Mouse (Mus musculus): ENCODE measurements at regions not wholly inside any gene's neighbourhood (a gene's known extent, or its start where the extent isn't known, plus 50 kb on each side); places are given as distances from the start of the nearest gene placed in this dataset.

DNA sequence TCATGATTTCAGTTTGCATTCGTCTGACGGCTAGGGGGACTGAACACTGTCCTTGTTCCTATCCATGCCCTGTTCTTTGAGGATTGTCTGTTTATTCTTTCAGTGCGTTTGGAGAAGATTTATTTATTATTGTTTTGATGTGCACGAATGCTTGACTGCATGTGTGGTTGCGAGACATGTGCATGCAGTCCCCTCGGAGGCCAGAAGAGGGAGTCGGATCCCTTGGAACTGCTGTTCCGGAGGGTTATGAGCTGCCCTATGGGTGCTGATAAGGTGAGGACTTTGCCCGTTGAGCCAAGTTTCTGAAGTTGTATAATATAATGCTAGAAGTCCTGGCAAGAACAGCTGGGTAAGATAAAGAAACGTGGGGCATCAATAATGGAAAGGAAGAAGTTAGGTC, 519.9 kb downstream of the Rnf144b start:
- no peak overlapping the region for H3K27ac ChIP-seq
- H3K4me3 ChIP-seq (replicated peaks), result no peak overlapping the region
- no peaks in the 10 kb centered on the region for H3K4me1 ChIP-seq
- ATAC-seq (replicated peaks; ENCODE audit: low FRiP score), result no peak
- no peak overlapping the region for H3K9ac ChIP-seq
- no peaks in the 10 kb centered on the region for H3K9me3 ChIP-seq (replicated peaks)
- no peaks in the 10 kb centered on the region for H3K27me3 ChIP-seq
- WGBS, result 90% methylated on average over 10 of the region's 10 CpGs
- no peaks in the 10 kb centered on the region for H3K36me3 ChIP-seq
- no peak overlapping the region for H3K4me2 ChIP-seq

DNA sequence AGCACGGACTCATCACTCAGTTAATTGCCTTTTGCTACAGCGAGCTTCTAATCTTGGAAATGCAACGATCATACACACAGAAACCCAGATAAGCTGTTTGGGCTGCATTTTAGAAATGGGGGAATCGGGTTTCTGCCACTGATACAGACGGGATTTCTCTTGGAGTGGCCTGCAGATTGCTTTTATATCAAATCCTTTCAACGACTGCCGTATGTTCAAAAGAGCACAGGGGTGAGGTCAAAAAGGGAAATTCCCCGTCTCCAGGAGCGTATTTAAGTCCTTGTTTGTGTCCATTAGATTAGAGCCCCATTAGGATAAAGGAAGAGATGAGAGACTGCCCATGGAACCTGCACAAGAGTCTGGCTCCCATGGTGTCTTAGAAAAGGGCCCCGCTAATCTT, 522.6 kb downstream of the Rnf144b start:
- H3K4me3 ChIP-seq (replicated peaks), result no peak overlapping the region
- H3K4me1 ChIP-seq, result peaks cover 10% of the 10 kb centered on the region; the same call in 1 of the 2 replicates
- no peak overlapping the region for H3K4me2 ChIP-seq
- WGBS, result 56% methylated on average over 10 of the region's 10 CpGs
- no peak for ATAC-seq (replicated peaks; ENCODE audit: low FRiP score)
- H3K36me3 ChIP-seq, result no peaks in the 10 kb centered on the region
- H3K27ac ChIP-seq, result no peak overlapping the region
- H3K27me3 ChIP-seq, result no peaks in the 10 kb centered on the region
- H3K9ac ChIP-seq, result no peak overlapping the region
- H3K9me3 ChIP-seq (replicated peaks), result no peaks in the 10 kb centered on the region

DNA sequence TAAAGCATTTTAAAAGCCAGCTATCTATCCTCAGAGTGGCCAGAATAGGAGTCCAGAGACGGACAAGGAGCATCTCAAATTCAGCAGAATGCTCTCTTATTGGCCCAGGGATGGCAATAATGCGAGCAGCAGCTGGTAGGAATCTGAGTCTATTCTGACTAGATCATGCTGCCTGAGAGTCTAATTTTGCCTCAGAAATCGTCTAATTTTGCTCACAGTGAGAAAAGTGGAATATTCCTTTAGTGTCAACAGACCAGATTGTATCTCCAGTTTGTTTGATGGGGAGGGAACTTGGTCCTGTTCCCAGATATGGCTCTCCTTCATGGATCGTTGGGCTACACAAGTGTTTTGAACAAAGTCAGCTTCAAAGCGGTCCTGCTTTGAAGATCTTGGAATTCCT, 525.2 kb downstream of the Rnf144b start:
- no peaks in the 10 kb centered on the region for H3K9me3 ChIP-seq (replicated peaks)
- H3K4me2 ChIP-seq, result no peak overlapping the region
- no peak overlapping the region for H3K27ac ChIP-seq
- no peak overlapping the region for H3K9ac ChIP-seq
- no peak for ATAC-seq (replicated peaks; ENCODE audit: low FRiP score)
- no peak overlapping the region for H3K4me3 ChIP-seq (replicated peaks)
- H3K27me3 ChIP-seq, result no peaks in the 10 kb centered on the region
- WGBS, result 39% methylated on average over 5 of the region's 5 CpGs
- H3K4me1 ChIP-seq, result peaks cover 10% of the 10 kb centered on the region; the same call in 1 of the 2 replicates
- H3K36me3 ChIP-seq, result no peaks in the 10 kb centered on the region

DNA sequence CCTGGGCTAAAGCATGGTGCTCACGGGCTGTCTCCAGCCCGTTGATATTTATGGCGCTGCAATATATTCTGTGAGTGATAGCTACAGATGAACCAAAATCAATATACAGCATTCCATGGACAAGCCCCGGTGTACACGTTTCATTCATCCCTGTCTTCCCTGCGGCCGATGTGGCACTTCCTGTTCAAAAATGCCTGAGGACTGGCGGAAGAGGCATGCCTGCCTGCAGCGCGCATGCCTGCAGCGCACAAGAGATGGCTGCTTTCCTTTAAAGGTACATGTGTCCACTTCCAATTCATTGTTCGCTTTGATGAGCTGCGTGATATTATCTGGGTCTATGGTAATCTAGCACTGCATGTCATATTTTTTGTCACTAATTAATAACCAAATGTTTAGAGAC, 527.6 kb downstream of the Rnf144b start:
- no peak overlapping the region for H3K27ac ChIP-seq
- no peaks in the 10 kb centered on the region for H3K27me3 ChIP-seq
- no peaks in the 10 kb centered on the region for H3K9me3 ChIP-seq (replicated peaks)
- peaks cover 10% of the 10 kb centered on the region; the same call in 1 of the 2 replicates for H3K4me1 ChIP-seq
- no peak overlapping the region for H3K9ac ChIP-seq
- WGBS, result 76% methylated on average over 13 of the region's 13 CpGs
- ATAC-seq (replicated peaks; ENCODE audit: low FRiP score), result no peak
- no peaks in the 10 kb centered on the region for H3K36me3 ChIP-seq
- no peak overlapping the region for H3K4me3 ChIP-seq (replicated peaks)
- H3K4me2 ChIP-seq, result no peak overlapping the region

DNA sequence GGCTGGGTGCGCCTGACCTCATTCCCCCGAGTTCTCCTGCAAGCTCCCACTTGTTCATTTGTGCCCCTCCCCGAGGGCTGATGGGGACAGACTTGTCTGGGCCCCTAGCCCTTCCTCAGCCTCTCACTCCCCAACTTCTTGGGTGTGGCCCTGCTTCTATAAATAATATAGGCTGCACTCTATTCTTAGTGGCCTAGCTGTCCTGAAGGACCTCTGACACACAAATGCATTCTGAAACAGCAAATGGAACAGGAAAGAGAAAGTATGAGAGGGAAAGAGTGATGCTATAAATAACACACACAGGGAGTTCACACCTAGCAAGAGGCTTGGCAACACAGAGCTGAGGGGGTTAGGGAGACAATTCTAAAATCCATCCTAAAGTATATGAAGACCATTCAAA, 544.0 kb downstream of the Rnf144b start:
- H3K27ac ChIP-seq, result no peak overlapping the region
- no peaks in the 10 kb centered on the region for H3K36me3 ChIP-seq
- 61% methylated on average over 3 of the region's 3 CpGs for WGBS
- ATAC-seq (replicated peaks; ENCODE audit: low FRiP score), result no peak
- H3K9ac ChIP-seq, result no peak overlapping the region
- peaks cover 4% of the 10 kb centered on the region; the same call in 1 of the 2 replicates for H3K4me1 ChIP-seq
- H3K4me2 ChIP-seq, result no peak overlapping the region
- H3K9me3 ChIP-seq (replicated peaks), result no peaks in the 10 kb centered on the region
- H3K4me3 ChIP-seq (replicated peaks), result no peak overlapping the region
- H3K27me3 ChIP-seq, result 0 out of 2 replicates have a peak, but pooled peaks cover 3% of the 10 kb centered on the region

DNA sequence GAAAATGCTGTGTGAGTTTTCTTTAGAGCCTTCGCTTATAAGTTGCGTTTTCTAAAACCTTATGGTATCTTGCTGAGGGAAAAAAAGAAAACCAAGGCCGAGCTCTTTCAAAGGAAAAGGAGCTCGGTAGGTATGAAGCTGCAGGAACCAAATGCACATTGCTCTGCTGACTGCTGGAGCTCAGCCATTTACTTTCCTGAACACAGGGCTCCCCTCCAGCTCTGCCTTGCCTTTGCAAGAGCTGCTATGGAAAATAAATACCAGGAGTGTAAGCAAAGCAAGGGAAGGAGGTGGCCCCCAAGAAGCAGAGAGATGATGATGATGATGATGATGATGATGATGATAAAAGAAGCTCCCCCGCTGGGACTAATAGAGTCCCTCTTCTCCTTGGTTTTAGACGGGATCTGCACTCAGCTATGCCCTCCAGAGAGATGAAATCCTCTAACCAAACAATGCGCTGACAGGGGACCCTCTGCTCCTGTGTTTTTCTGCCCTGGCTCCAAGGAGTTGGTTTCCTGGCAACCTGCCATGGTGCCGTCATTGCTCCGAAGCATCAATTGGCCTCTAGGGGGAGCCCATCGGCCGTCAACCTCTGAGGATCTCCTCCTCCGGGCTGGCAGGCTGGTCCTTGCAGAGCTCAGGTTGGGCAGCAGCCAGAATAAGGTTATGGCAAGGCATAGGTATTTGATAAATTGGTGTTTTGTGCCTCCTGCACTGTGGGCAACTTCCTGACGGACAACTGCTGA, 544.7 kb downstream of the Rnf144b start:
- H3K4me2 ChIP-seq, result peak overlapping the region; percentile 30; the same call in 1 of the 2 replicates
- 25% methylated on average over 13 of the region's 13 CpGs for WGBS
- H3K9me3 ChIP-seq (replicated peaks), result no peaks in the 10 kb centered on the region
- no peak overlapping the region for H3K27ac ChIP-seq
- ATAC-seq (replicated peaks; ENCODE audit: low FRiP score), result 0 out of 2 replicates have a peak, but pooled peaks have one; percentile 22
- no peak overlapping the region for H3K4me3 ChIP-seq (replicated peaks)
- peaks cover 4% of the 10 kb centered on the region; the same call in 1 of the 2 replicates for H3K4me1 ChIP-seq
- H3K9ac ChIP-seq, result no peak overlapping the region
- H3K36me3 ChIP-seq, result no peaks in the 10 kb centered on the region
- H3K27me3 ChIP-seq, result 0 out of 2 replicates have a peak, but pooled peaks cover 3% of the 10 kb centered on the region

DNA sequence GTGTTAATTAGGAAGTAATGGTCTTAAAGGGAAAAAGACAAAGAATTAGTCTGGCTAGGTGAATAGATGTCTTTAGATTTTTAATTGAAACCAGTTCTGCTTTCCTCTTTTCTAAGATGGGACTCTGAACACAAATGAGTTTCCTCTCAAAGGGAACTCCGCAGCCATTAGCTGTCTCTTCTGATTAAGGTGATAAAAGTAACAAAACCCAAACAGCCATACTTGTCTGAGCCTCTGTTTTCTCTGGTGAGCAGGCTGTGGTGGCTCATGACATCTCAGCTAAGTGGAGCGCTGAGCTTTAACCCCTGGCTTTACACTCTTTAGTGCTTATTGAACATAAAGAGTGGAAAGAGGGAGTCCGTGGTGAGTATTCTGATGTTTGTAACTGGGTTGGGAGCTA, 565.7 kb downstream of the Rnf144b start:
- Histone ChIP-seq H3K27ac (no peak overlapping the region), H3K27me3 (no peaks in the 10 kb centered on the region), H3K4me3 (replicated peaks) (no peak overlapping the region), H3K9me3 (replicated peaks) (no peaks in the 10 kb centered on the region), H3K4me2 (no peak overlapping the region), H3K9ac (no peak overlapping the region), H3K36me3 (no peaks in the 10 kb centered on the region), H3K4me1 (no peaks in the 10 kb centered on the region)
- ATAC-seq (replicated peaks; ENCODE audit: low FRiP score), result no peak
- WGBS, result 67% methylated on average over 3 of the region's 3 CpGs

DNA sequence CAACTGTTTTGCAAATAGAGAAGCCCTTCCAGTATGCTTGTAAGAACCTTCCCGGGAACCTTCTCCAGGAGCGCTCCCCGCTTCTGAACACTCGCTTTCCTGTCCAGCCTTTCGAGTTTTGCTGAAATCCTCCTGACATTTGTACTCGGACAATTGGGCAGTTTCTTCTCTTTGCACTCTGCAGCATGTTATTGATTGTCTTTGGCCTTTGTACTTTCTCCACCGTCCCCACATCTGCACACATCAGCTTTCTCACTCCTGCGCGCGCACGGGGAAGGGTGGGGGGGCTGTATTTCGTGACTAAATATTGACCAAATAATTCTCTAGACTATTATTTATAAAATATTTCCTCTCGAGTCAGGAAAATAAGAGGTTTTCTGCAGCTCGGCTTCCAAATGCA, 567.2 kb upstream of the Id4 start:
- 90% methylated on average over 14 of the region's 14 CpGs for WGBS
- H3K36me3 ChIP-seq, result no peaks in the 10 kb centered on the region
- no peak overlapping the region for H3K4me2 ChIP-seq
- H3K27me3 ChIP-seq, result no peaks in the 10 kb centered on the region
- H3K4me1 ChIP-seq, result no peaks in the 10 kb centered on the region
- H3K9me3 ChIP-seq (replicated peaks), result no peaks in the 10 kb centered on the region
- H3K4me3 ChIP-seq (replicated peaks), result no peak overlapping the region
- no peak overlapping the region for H3K9ac ChIP-seq
- no peak for ATAC-seq (replicated peaks; ENCODE audit: low FRiP score)
- H3K27ac ChIP-seq, result no peak overlapping the region

DNA sequence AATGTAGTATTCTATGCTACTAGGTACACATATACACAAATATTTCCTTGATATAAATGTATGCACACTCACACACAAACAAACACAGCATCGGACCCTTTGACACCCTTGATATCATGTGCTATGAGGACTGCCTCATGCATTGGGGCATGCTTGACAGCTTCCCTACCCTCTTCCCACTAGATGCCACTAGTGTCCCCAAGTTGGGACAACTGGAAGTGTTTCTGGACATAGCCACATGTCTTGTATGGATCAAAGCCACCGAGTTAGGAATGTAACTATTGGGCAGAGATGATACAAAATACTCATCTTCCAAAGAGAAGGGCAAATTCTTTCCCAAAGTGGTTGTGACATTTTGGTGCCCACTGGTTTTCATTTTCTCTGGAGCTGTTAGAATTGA, 565.2 kb upstream of the Id4 start:
- Histone ChIP-seq H3K9me3 (replicated peaks) (no peaks in the 10 kb centered on the region), H3K9ac (no peak overlapping the region), H3K4me2 (no peak overlapping the region), H3K27me3 (no peaks in the 10 kb centered on the region), H3K4me1 (no peaks in the 10 kb centered on the region), H3K36me3 (no peaks in the 10 kb centered on the region), H3K4me3 (replicated peaks) (no peak overlapping the region), H3K27ac (no peak overlapping the region)
- WGBS, result 78% methylated on average over 2 of the region's 2 CpGs
- ATAC-seq (replicated peaks; ENCODE audit: low FRiP score), result no peak

DNA sequence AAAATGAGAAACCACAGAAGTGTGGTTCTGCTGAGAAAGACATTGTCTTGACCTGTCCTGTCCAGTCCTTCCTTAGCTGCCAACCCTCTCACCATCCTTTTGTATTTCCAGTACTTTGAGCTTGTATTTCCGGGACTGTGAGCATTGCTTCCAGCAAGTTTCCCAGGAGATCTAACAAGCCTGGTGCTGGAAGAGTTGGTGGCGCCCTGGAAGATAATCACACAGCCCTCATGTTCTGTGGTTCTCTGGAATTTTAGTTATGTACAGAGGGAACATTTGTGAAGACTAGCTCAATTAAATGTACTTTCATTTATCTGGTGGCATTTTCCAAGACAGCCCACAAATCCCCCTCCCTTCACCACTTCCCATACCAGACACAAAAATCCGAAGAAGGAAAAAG, 560.5 kb upstream of the Id4 start:
- no peaks in the 10 kb centered on the region for H3K36me3 ChIP-seq
- H3K27ac ChIP-seq, result no peak overlapping the region
- H3K27me3 ChIP-seq, result no peaks in the 10 kb centered on the region
- H3K9me3 ChIP-seq (replicated peaks), result no peaks in the 10 kb centered on the region
- H3K4me2 ChIP-seq, result no peak overlapping the region
- ATAC-seq (replicated peaks; ENCODE audit: low FRiP score), result no peak
- no peaks in the 10 kb centered on the region for H3K4me1 ChIP-seq
- no peak overlapping the region for H3K9ac ChIP-seq
- H3K4me3 ChIP-seq (replicated peaks), result no peak overlapping the region
- 63% methylated on average over 3 of the region's 3 CpGs for WGBS

DNA sequence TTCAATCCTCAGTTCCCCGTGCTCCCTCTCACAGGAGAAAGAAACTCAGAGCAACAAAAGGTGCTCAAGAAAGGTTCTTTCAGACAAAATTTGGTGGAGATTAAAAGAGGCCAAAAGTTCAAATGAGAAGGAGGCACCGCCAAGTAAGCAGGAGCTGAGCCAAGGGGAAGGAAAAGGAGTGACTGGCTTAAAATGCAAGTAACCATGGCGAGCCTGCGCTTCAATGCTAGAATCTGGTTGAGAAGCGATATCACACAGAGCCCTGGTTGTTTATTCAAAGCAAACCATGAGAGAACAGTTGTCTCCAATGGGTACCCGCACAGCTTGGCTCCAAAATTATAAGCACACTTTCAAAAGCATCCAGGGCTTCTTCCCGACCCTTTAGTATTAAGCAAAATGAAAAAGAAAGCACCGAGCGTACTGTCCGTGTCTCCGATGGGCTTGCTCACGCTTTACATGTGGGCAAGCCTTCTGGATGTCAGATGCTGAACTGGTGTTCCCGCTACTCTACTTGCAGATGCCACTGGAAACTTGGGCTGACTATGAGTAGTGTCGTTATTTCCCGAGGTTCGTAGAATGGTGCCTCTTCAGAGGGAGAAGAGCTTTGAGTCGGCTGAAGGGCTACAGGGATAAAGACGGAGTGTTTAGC, 552.9 kb upstream of the Id4 start:
- no peak overlapping the region for H3K4me3 ChIP-seq (replicated peaks)
- ATAC-seq (replicated peaks; ENCODE audit: low FRiP score), result no peak
- H3K27me3 ChIP-seq, result no peaks in the 10 kb centered on the region
- H3K4me1 ChIP-seq, result no peaks in the 10 kb centered on the region
- no peaks in the 10 kb centered on the region for H3K36me3 ChIP-seq
- H3K9ac ChIP-seq, result no peak overlapping the region
- 90% methylated on average over 18 of the region's 18 CpGs for WGBS
- H3K27ac ChIP-seq, result no peak overlapping the region
- H3K9me3 ChIP-seq (replicated peaks), result no peaks in the 10 kb centered on the region
- H3K4me2 ChIP-seq, result no peak overlapping the region

DNA sequence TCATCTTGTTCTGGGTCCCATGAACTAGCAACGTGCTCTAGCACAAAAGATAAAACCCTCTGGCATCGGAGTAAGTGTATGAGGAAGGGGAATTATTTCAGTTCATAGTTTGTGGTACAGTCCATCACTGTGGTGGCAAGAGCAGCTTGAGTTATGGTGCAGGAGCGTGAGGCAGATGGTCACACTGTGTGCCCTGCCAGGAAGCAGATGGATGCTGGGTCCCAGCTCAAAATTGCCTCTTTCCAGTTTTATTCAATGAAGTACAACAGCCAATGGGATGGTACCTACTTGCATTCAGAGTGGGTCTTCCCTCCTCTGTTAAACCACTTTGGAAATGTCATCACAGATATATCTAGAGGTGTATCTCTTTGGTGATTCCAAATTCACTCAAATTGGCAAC, 551.7 kb upstream of the Id4 start:
- WGBS, result 85% methylated on average over 3 of the region's 3 CpGs
- H3K36me3 ChIP-seq, result no peaks in the 10 kb centered on the region

More for the DNA sequence above, 551.7 kb upstream of the Id4 start:
- no peak overlapping the region for H3K9ac ChIP-seq
- no peak for ATAC-seq (replicated peaks; ENCODE audit: low FRiP score)
- H3K27me3 ChIP-seq, result no peaks in the 10 kb centered on the region
- H3K4me3 ChIP-seq (replicated peaks), result no peak overlapping the region
- no peaks in the 10 kb centered on the region for H3K4me1 ChIP-seq
- H3K9me3 ChIP-seq (replicated peaks), result no peaks in the 10 kb centered on the region
- H3K27ac ChIP-seq, result no peak overlapping the region
- no peak overlapping the region for H3K4me2 ChIP-seq
